Mouse (Mus musculus): Measurements from ENCODE around the gene Col26a1. TPM values are rescaled to one million over a fixed set of nuclear protein-coding genes. Genes with fewer than 3 reads are reported as not detected.
A peak's percentile ranks its signal among the peaks of the same experiment; 100 is the strongest.

Gene Col26a1
- polyA plus RNA-seq (2012; fragmentation: generic; extraction: Trizol), result 1.00 TPM

DNA sequence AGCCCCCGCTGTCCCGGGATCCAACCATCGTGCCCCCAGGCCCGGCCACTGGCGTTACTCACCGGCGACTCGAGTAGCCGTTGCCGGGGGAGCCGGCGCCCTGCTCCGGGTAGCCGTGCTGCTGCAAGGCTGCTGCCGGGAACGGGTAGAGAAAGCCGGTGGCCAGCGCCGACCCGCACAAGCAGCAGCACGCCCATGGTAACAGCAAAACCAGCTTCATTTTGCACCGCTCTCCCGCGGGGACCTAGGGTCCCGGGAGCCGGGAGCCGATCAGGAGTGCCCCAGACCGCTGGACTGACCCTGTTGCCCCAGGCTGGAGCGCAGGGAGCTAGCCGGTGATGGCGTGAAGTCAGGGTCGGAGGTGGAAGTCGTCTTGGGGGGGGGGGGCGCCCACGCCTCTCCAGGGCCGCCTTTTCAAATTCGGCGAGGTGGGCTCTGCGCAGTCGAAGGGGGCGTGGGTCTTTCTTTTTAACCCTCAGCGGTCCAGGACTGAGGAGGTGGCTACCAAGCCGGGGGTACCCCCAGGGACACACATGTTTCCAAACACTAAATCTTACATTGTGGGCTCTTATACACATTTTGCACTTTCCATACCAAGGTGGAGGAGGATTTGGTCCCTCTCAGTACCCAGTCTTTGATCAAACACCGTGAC, at the start of gene Col26a1:
Gene Col26a1, minus strand, starts transcription at position 422 of the 652 bp plus-strand sequence.
- Histone ChIP-seq H3K4me3 (no peak within 1 kb of the TSS), H3K36me3 (ENCODE audit: control insufficient read depth, insufficient read depth) (no peaks in the 10 kb centered on the region), H3ac (ENCODE audit: control insufficient read depth, insufficient read length) (no peak within 1 kb of the TSS), H3K79me2 (ENCODE audit: control insufficient read depth, insufficient read depth) (no peaks in the 10 kb centered on the region), H3K27me3 (ENCODE audit: control insufficient read depth, insufficient read depth, insufficient read length) (peaks cover 9% of the 10 kb centered on the region), H3K4me2 (ENCODE audit: low read depth) (peak within 1 kb of the TSS; percentile 5)
- no peak for TF ChIP-seq E2F4 (IDR thresholded peaks at IDR 0.05; ENCODE audit: insufficient read depth)
- no peak for TF ChIP-seq CEBPB (IDR thresholded peaks at IDR 0.05; ENCODE audit: insufficient read depth, poor library complexity, severe bottlenecking)
- no peak for TF ChIP-seq MYOD1 (IDR thresholded peaks at IDR 0.05; ENCODE audit: control insufficient read depth in 1 of 3, insufficient read length in 2 of 3, low read depth in 2 of 3)
- TF ChIP-seq POLR2AphosphoS2 (IDR thresholded peaks at IDR 0.05; ENCODE audit: insufficient read length, low read depth), result no peak
- TF ChIP-seq TCF12 (IDR thresholded peaks at IDR 0.05; ENCODE audit: insufficient read depth, poor library complexity, severe bottlenecking), result no peak
- no peak for TF ChIP-seq MAX (IDR thresholded peaks at IDR 0.05; ENCODE audit: low read depth)
- no peak for TF ChIP-seq MYOG (IDR thresholded peaks at IDR 0.05; ENCODE audit: control insufficient read depth in 1 of 3, insufficient read depth in 1 of 3, insufficient read length in 2 of 3, low read depth in 2 of 3)
- no peak for TF ChIP-seq TCF3 (IDR thresholded peaks at IDR 0.05; ENCODE audit: insufficient read length, low read depth)
- no peak for TF ChIP-seq USF1 (IDR thresholded peaks at IDR 0.05; ENCODE audit: low read depth)
- TF ChIP-seq REST (IDR thresholded peaks at IDR 0.05; ENCODE audit: insufficient read depth, insufficient read length), result no peak
- TF ChIP-seq POLR2A (IDR thresholded peaks at IDR 0.05; ENCODE audit: insufficient read length, low read depth), result no peak
- TF ChIP-seq SRF (IDR thresholded peaks at IDR 0.05; ENCODE audit: control insufficient read depth, insufficient read length, low read depth), result no peak

DNA sequence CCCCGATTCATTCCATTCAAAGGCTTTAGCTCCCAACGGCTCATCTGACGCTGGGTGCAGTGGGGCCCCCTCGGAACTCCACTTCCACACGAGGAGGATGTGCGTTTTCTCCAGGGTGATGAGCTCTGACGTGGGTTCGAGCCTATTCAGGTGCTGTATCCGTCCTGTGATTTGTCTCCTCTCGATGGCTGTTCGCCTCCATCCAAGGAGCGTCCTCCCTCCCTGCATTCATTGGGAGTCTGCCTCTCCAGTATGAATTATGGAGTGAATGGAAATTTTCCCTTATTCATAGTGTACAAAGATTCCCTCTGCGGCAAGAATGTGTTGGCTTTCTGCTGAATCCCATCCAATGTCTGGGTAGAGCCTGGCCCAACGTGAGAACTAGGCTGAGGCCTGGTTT, 48.9 kb upstream of the Col26a1 start:
- no peak overlapping the region for H3ac ChIP-seq (ENCODE audit: control insufficient read depth, insufficient read length)
- no peak for TF ChIP-seq TCF3 (IDR thresholded peaks at IDR 0.05; ENCODE audit: insufficient read length, low read depth)
- TF ChIP-seq E2F4 (IDR thresholded peaks at IDR 0.05; ENCODE audit: insufficient read depth), result no peak
- no peak for TF ChIP-seq USF1 (IDR thresholded peaks at IDR 0.05; ENCODE audit: low read depth)
- TF ChIP-seq SRF (IDR thresholded peaks at IDR 0.05; ENCODE audit: control insufficient read depth, insufficient read length, low read depth), result no peak
- TF ChIP-seq REST (IDR thresholded peaks at IDR 0.05; ENCODE audit: insufficient read depth, insufficient read length), result no peak
- H3K79me2 ChIP-seq (ENCODE audit: control insufficient read depth, insufficient read depth), result no peaks in the 10 kb centered on the region
- no peaks in the 10 kb centered on the region for H3K27me3 ChIP-seq (ENCODE audit: control insufficient read depth, insufficient read depth, insufficient read length)
- H3K4me2 ChIP-seq (ENCODE audit: low read depth), result no peak overlapping the region
- H3K36me3 ChIP-seq (ENCODE audit: control insufficient read depth, insufficient read depth), result no peaks in the 10 kb centered on the region
- H3K4me3 ChIP-seq, result no peak overlapping the region

DNA sequence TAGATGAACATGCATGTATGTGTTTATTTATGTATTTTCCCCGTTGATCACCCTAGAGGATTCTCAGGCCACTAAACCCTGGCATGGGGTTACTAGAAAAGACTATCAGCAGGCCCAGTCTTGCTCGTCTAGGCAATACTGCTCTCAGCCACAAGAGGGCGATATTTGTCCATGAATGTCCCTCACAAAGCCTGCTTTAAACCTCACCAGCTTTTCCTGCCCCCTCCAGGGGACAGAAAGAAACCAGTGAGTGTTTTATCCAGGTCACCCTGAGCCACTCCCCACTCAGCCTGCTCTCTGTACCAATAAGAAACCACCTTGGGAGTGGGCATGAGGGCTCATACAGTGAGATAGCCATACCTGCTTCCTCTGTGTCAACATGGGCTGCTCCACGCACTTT, 46.1 kb upstream of the Col26a1 start:
- H3K27me3 ChIP-seq (ENCODE audit: control insufficient read depth, insufficient read depth, insufficient read length), result no peaks in the 10 kb centered on the region
- H3K79me2 ChIP-seq (ENCODE audit: control insufficient read depth, insufficient read depth), result no peaks in the 10 kb centered on the region
- H3ac ChIP-seq (ENCODE audit: control insufficient read depth, insufficient read length), result no peak overlapping the region
- H3K4me2 ChIP-seq (ENCODE audit: low read depth), result no peak overlapping the region
- no peak overlapping the region for H3K4me3 ChIP-seq
- H3K36me3 ChIP-seq (ENCODE audit: control insufficient read depth, insufficient read depth), result no peaks in the 10 kb centered on the region
- no peak for TF ChIP-seq POLR2AphosphoS2 (IDR thresholded peaks at IDR 0.05; ENCODE audit: insufficient read length, low read depth)
- TF ChIP-seq SRF (IDR thresholded peaks at IDR 0.05; ENCODE audit: control insufficient read depth, insufficient read length, low read depth), result no peak
- TF ChIP-seq TCF3 (IDR thresholded peaks at IDR 0.05; ENCODE audit: insufficient read length, low read depth), result no peak
- TF ChIP-seq USF1 (IDR thresholded peaks at IDR 0.05; ENCODE audit: low read depth), result no peak
- no peak for TF ChIP-seq MYOD1 (IDR thresholded peaks at IDR 0.05; ENCODE audit: control insufficient read depth in 1 of 3, insufficient read length in 2 of 3, low read depth in 2 of 3)
- no peak for TF ChIP-seq TCF12 (IDR thresholded peaks at IDR 0.05; ENCODE audit: insufficient read depth, poor library complexity, severe bottlenecking)
- TF ChIP-seq E2F4 (IDR thresholded peaks at IDR 0.05; ENCODE audit: insufficient read depth), result no peak
- TF ChIP-seq MYOG (IDR thresholded peaks at IDR 0.05; ENCODE audit: control insufficient read depth in 1 of 3, insufficient read depth in 1 of 3, insufficient read length in 2 of 3, low read depth in 2 of 3), result no peak
- no peak for TF ChIP-seq MAX (IDR thresholded peaks at IDR 0.05; ENCODE audit: low read depth)
- no peak for TF ChIP-seq CEBPB (IDR thresholded peaks at IDR 0.05; ENCODE audit: insufficient read depth, poor library complexity, severe bottlenecking)
- no peak for TF ChIP-seq REST (IDR thresholded peaks at IDR 0.05; ENCODE audit: insufficient read depth, insufficient read length)
- TF ChIP-seq POLR2A (IDR thresholded peaks at IDR 0.05; ENCODE audit: insufficient read length, low read depth), result no peak

DNA sequence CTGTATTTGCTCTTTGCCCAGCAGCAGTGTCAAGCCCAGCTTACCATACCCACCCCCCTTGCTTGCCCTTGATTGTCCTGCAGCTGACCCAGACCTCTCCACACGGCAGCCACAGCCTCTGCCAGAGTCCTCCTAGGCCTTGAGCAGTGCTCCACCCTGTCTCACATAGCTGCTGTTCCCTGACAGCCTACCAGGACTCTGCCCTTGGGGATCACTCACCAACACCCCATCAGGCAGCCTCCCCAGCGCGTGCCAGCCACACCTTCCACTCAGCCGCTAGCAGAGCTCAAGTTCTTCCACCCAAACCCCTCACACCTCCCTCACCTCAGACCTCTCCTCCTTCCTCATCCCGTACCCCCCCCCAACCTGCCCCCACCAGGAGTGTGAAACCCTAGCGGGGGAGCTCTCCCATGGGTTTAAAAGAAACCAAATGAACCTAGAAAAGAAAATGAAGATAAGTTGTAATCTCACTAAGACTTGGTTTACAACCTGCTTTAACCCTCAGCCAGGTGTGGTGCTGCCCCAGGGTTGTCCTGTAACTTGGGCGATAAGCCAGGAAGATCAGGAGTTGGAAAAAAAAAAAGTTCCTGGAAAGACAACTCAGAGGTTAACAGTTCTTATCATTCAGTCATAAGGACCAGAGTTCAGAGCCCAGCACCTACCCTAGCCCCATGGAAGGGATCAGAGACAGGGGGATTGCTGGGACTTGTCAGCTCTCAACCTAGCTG, 40.9 kb upstream of the Col26a1 start:
- H3K4me2 ChIP-seq (ENCODE audit: low read depth), result no peak overlapping the region
- H3K4me3 ChIP-seq, result no peak overlapping the region
- no peaks in the 10 kb centered on the region for H3K27me3 ChIP-seq (ENCODE audit: control insufficient read depth, insufficient read depth, insufficient read length)
- no peak overlapping the region for H3ac ChIP-seq (ENCODE audit: control insufficient read depth, insufficient read length)
- no peaks in the 10 kb centered on the region for H3K79me2 ChIP-seq (ENCODE audit: control insufficient read depth, insufficient read depth)
- H3K36me3 ChIP-seq (ENCODE audit: control insufficient read depth, insufficient read depth), result no peaks in the 10 kb centered on the region
- TF ChIP-seq POLR2A (IDR thresholded peaks at IDR 0.05; ENCODE audit: insufficient read length, low read depth) (no peak), REST (IDR thresholded peaks at IDR 0.05; ENCODE audit: insufficient read depth, insufficient read length) (no peak), POLR2AphosphoS2 (IDR thresholded peaks at IDR 0.05; ENCODE audit: insufficient read length, low read depth) (no peak), SRF (IDR thresholded peaks at IDR 0.05; ENCODE audit: control insufficient read depth, insufficient read length, low read depth) (no peak), TCF12 (IDR thresholded peaks at IDR 0.05; ENCODE audit: insufficient read depth, poor library complexity, severe bottlenecking) (no peak), MYOG (IDR thresholded peaks at IDR 0.05; ENCODE audit: control insufficient read depth in 1 of 3, insufficient read depth in 1 of 3, insufficient read length in 2 of 3, low read depth in 2 of 3) (no peak), TCF3 (IDR thresholded peaks at IDR 0.05; ENCODE audit: insufficient read length, low read depth) (no peak)

Data from myocyte (in vitro differentiated cells).